Mouse (Mus musculus) midbrain, postnatal 0 days (tissue): ENCODE measurements around the gene Adat3. TPM values are rescaled to one million over a fixed set of nuclear protein-coding genes. Genes with fewer than 3 reads are reported as not detected.
"Not testable (repeated sequence)": the region's sequence is repeated elsewhere in the genome, so short reads cannot be mapped to it uniquely, and the experiment has no call there.

Experiments
- ATAC-seq: fragments of 200-750 bp; cut with Nextera tagmentation; 2 replicates; pipeline ENCODE4 v1.8.0; 2017; ENCODE audit warnings: moderate number of reproducible peaks, mild to moderate bottlenecking, moderate TSS enrichment, moderate library complexity; ENCODE audit not compliant: low FRiP score
- DNase-seq: peaks from one replicate; pipeline ENCODE4 v3.0.0-alpha.2; 2015; ENCODE audit warnings: low spot score
- H3K27ac ChIP-seq: fragments of 300-500 bp; sonication (generic); 2 replicates; pipeline ENCODE4 v1.5.1; 2014; ENCODE audit warnings: low read depth, mild to moderate bottlenecking, low read length, mixed read lengths
- H3K27me3 ChIP-seq: fragments of 300-500 bp; sonication (generic); 2 replicates; pipeline ENCODE4 v1.6.1; 2014; ENCODE audit warnings: low read length, control low read depth, mixed read lengths; ENCODE audit not compliant: insufficient read depth
- H3K36me3 ChIP-seq: fragments of 300-500 bp; sonication (generic); 2 replicates; pipeline ENCODE4 v1.6.1; 2014; ENCODE audit warnings: low read length, control low read depth, mixed read lengths; ENCODE audit not compliant: insufficient read depth
- H3K4me1 ChIP-seq: fragments of 300-500 bp; sonication (generic); 2 replicates; pipeline ENCODE4 v1.6.1; 2014; ENCODE audit warnings: mild to moderate bottlenecking, control low read depth, antibody characterized with exemption, low read length, mixed read lengths; ENCODE audit not compliant: insufficient read depth
- H3K4me2 ChIP-seq: fragments of 300-500 bp; sonication (generic); 2 replicates; pipeline ENCODE4 v1.6.1; 2014; ENCODE audit warnings: low read depth, mild to moderate bottlenecking, low read length, mixed read lengths; ENCODE audit not compliant: poor library complexity, severe bottlenecking
- H3K4me3 ChIP-seq: fragments of 300-500 bp; sonication (generic); 2 replicates; pipeline ENCODE4 v1.5.1; 2014; ENCODE audit warnings: low read depth, mild to moderate bottlenecking, low read length, moderate library complexity
- H3K9ac ChIP-seq: fragments of 300-500 bp; sonication (generic); replicated peaks from 2 replicates; pipeline ENCODE4 v1.6.1; 2014; ENCODE audit warnings: mild to moderate bottlenecking, low read length, moderate library complexity, mixed read lengths; ENCODE audit not compliant: poor library complexity, severe bottlenecking
- H3K9me3 ChIP-seq: fragments of 300-500 bp; sonication (generic); 2 replicates; pipeline ENCODE4 v1.6.1; 2016; ENCODE audit warnings: low read length, control low read depth
- CTCF ChIP-seq: IDR thresholded peaks from 2 replicates; pipeline ENCODE4 v1.5.1; 2016; ENCODE audit warnings: antibody characterized with exemption, mild to moderate bottlenecking
- WGBS: fragments of 180-500 bp; shearing (Covaris S2); extraction: QIAGEN DNeasy Blood & Tissue Kit; methylation state at CpG from one replicate; pipeline ENCODE4 v1.1.7; 2014; 5-methylcytosine and 5-hydroxymethylcytosine counted together
- polyA plus RNA-seq: library from polyadenylated mRNA; unstranded; fragments of >200 nt; fragmentation: Nextera tagmentation; extraction: Ambion mirVana; gene quantifications from 2 replicates; pipeline ENCODE4 v1.2.1, GENCODE M21; 2015
- total RNA-seq: library from RNA; depleted of rRNA; stranded (reverse); fragments of >200 nt; gene quantifications from 2 replicates; pipeline ENCODE4 v1.2.3, GENCODE M21; 2014

The Adat3 gene
- total and polyA plus RNA-seq, 2 experiments from 2014 or later = 4.9 to 6.2 TPM

DNA sequence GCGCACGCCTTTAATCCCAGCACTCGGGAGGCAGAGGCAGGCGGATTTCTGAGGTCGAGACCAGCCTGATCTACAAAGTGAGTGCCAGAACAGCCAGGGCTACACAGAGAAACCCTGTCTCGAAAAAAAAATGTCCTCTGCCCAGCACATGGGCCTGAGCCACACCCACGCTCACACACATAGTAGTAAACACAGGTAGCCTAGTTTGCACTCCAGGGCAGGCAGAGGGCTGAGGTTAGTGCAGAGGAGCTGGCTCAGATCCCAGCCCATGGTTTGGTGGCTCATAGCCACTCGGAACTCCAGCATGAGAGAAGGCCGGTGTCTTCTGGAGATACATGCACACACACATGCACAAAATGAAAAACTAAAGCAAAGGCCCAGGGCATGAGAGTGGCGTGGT, 44.3 kb downstream of the Adat3 start:
- Histone ChIP-seq H3K4me1 (no peaks in the 10 kb centered on the region), H3K9ac (no peak overlapping the region), H3K4me3 (no peak overlapping the region), H3K9me3 (no peaks in the 10 kb centered on the region), H3K27ac (no peak overlapping the region), H3K36me3 (peaks cover 53% of the 10 kb centered on the region), H3K27me3 (no peaks in the 10 kb centered on the region), H3K4me2 (no peak overlapping the region)
- WGBS = 95% methylated on average over 10 of the region's 10 CpGs
- DNase-seq (no peak), ATAC-seq (no peak)
- no peak for TF ChIP-seq CTCF

DNA sequence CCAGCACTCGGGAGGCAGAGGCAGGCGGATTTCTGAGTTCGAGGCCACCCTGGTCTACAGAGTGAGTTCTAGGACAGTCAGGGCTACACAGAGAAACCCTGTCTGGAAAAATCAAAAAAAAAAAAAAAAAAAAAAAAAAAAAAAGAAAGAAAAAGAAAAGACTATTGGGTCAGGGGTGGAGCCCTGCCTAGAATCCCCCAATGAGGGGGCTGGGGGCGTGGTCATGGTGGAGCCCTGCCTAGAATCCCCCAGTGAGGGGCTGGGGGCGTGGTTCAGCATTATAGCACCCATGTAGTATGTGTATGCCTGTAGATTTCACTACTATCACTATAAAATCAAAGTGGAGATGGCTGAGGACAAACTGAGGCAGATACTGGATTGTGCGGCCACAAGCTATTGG, 47.2 kb downstream of the Adat3 start:
- H3K27ac ChIP-seq, H3K4me1 ChIP-seq, H3K27me3 ChIP-seq, DNase-seq, ATAC-seq, H3K9ac ChIP-seq, H3K9me3 ChIP-seq, H3K4me2 ChIP-seq, H3K4me3 ChIP-seq: not testable (repeated sequence)
- peaks cover 28% of the 10 kb centered on the region for H3K36me3 ChIP-seq
- 95% methylated on average over 6 of the region's 6 CpGs for WGBS

DNA sequence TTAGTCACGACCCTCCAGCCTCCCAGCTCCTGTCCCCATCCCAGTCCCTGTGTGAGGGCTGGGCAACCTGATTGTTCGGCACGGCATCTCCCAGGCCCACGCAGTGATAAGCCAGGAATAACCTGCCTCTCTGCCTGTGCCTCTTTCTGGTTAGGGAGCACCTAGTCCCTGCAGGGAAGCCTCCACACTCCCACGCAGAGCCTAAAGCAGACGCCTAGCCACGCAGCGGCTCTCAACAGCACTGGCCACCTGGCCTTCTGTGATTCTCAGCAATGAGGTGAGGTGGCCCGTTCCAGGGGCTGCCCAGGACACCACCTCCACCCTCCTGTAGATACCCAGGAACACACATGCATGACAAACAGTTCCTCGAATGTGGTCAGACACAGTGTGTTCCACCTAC, 47.7 kb downstream of the Adat3 start:
- H3K9me3 ChIP-seq = no peaks in the 10 kb centered on the region
- H3K4me2 ChIP-seq = no peak overlapping the region
- no peak for ATAC-seq
- H3K9ac ChIP-seq = no peak overlapping the region
- no peak overlapping the region for H3K4me3 ChIP-seq
- WGBS = 94% methylated on average over 10 of the region's 10 CpGs
- no peaks in the 10 kb centered on the region for H3K27me3 ChIP-seq
- H3K36me3 ChIP-seq = peaks cover 23% of the 10 kb centered on the region
- no peak overlapping the region for H3K27ac ChIP-seq
- H3K4me1 ChIP-seq = peaks cover 12% of the 10 kb centered on the region
- no peak for TF ChIP-seq CTCF
- no peak for DNase-seq

DNA sequence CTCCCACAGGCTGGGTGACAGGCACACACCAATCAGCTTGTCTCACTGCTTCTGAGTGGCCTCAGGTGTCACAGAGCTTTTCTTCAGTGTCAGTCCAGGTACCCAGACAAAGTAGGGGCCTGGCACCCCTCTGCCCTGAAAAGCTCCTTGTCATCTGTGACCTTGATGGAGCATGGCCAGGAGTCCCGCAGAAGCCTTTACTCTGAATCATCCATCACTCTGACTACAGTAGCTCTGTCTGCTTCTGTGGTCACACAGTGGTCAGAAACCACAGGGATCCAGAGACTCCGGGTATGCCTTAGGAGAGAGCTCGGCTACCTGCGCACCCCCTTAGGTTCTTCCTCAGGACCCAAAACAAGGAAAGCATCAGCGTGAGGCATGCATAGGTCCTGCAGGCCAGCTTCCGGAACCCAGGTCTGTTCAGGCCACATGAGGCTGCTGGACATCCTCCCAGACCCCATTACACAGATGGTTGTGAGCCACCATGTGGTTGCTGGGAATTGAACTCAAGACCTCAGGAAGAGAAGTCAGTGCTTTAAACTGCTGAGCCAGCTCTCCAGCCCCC, 50.6 kb downstream of the Adat3 start:
- no peaks in the 10 kb centered on the region for H3K27me3 ChIP-seq
- no peak overlapping the region for H3K9ac ChIP-seq
- no peak for DNase-seq
- TF ChIP-seq CTCF = no peak
- H3K36me3 ChIP-seq = peaks cover under 1% of the 10 kb centered on the region; the same call in 1 of the 2 replicates
- H3K27ac ChIP-seq = no peak overlapping the region; the same call in 1 of the 2 replicates
- WGBS = 96% methylated on average over 6 of the region's 6 CpGs
- ATAC-seq = no peak
- H3K4me3 ChIP-seq = no peak overlapping the region
- no peak overlapping the region for H3K4me2 ChIP-seq
- H3K9me3 ChIP-seq = no peaks in the 10 kb centered on the region
- H3K4me1 ChIP-seq = peaks cover 14% of the 10 kb centered on the region

DNA sequence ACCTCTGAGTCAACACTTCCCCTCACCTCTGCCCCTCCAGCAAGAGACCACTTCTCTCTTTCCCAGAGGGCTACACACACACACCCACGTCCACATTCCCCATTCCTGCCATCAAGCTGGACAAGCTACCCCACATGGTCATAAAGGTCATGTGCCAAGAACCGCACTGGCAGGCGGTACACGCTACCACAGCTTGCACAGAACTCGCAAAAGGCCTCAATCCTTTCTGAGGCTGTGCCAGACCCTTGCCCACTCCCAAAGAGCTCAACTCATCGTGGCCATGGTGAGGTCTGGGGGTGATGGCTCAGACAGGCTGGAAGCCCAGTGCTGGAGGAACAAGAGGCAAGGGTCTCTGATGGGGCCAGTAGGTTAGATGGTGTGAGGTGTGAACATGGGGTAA, 52.2 kb downstream of the Adat3 start:
- ATAC-seq (no peak), DNase-seq (no peak)
- peak overlapping the region; percentile 93 for H3K4me2 ChIP-seq
- H3K9ac ChIP-seq = no peak overlapping the region
- H3K9me3 ChIP-seq = no peaks in the 10 kb centered on the region
- 80% methylated on average over 6 of the region's 6 CpGs for WGBS
- no peaks in the 10 kb centered on the region for H3K27me3 ChIP-seq
- TF ChIP-seq CTCF = no peak
- H3K27ac ChIP-seq = no peak overlapping the region
- H3K36me3 ChIP-seq = no peaks in the 10 kb centered on the region
- H3K4me3 ChIP-seq = peak overlapping the region; percentile 82; the same call in 1 of the 2 replicates
- peaks cover 14% of the 10 kb centered on the region for H3K4me1 ChIP-seq

DNA sequence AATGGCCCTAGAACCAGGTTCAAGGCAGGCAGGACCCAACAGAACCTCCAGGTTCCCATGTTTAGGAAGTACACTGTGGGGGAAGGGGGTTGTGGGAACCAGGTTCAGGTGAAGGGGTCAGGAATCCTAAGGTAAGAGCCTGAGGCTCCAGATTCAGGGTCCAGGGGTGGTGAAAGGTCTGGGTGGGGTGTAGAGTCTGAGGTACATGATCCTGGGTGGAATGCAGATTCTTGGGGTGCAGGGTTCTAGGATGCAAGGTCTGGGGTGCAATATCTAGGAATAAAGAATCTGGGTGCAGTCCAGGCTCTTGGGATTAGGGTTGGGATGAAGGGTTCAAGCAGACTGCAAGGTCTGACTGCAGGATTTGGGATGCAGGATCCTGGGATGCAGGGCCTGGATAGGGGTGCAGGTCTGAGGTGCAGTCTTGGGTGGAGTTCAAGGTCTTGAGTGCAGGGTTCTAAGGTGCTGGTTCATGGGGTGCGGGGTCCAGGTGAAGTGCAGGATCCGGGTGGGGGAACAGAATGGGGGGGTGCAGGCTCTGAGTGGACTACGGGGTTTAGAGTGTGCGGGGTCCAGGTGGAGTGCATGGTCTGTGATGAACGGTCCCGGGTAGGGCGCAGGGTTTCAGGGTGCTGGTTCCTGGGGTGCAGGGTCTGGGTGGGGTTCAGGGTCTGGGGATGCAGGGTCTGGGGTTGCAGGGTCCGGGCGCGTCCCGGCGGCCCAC, 52.9 kb downstream of the Adat3 start:
- no peak for TF ChIP-seq CTCF
- 6% methylated on average over 12 of the region's 12 CpGs for WGBS
- H3K27me3 ChIP-seq = no peaks in the 10 kb centered on the region
- no peaks in the 10 kb centered on the region for H3K9me3 ChIP-seq
- peak overlapping the region; percentile 82 for H3K4me3 ChIP-seq
- peak overlapping the region; percentile 93 for H3K4me2 ChIP-seq
- H3K27ac ChIP-seq = peak overlapping the region; percentile 91
- peak overlapping the region; percentile 93 for H3K9ac ChIP-seq
- peak; percentile 29 for ATAC-seq
- H3K36me3 ChIP-seq = no peaks in the 10 kb centered on the region
- no peak for DNase-seq
- peaks cover 14% of the 10 kb centered on the region for H3K4me1 ChIP-seq
